Mouse (Mus musculus) spleen, adult 2 months (tissue): ENCODE data around the gene Izumo1. TPM values are rescaled to one million over a fixed set of nuclear protein-coding genes. Genes with fewer than 3 reads are reported as not detected.
A peak's percentile ranks its signal among the peaks of the same experiment; 100 is the strongest.

Experiments
- DNase-seq, 2 experiments: peaks; one replicate each; pipeline versions ENCODE4 v3.0.0 to v3.0.0-alpha.2; 2012 to 2021; ENCODE audit warnings: low spot score in 2 of 2, low read depth in 1 of 2
- H3K27ac ChIP-seq: fragments of 200-500 bp; 2 replicates; pipeline ENCODE4 v1.5.1; 2012; ENCODE audit warnings: low read length, inconsistent platforms; ENCODE audit not compliant: insufficient read depth
- H3K27me3 ChIP-seq: fragments of 200-500 bp; 2 replicates; pipeline ENCODE4 v1.6.1; 2012; ENCODE audit warnings: mild to moderate bottlenecking, moderate library complexity, low read length, inconsistent platforms; ENCODE audit not compliant: control insufficient read depth, insufficient read depth
- H3K36me3 ChIP-seq: fragments of 200-500 bp; 2 replicates; pipeline ENCODE4 v1.6.1; 2012; ENCODE audit warnings: mild to moderate bottlenecking, low read length, inconsistent platforms; ENCODE audit not compliant: control insufficient read depth, insufficient read depth
- H3K4me1 ChIP-seq: fragments of 200-500 bp; 2 replicates; pipeline ENCODE4 v1.6.1; 2011; ENCODE audit warnings: inconsistent platforms; ENCODE audit not compliant: control insufficient read depth, insufficient read depth, insufficient read length
- H3K4me3 ChIP-seq: fragments of 200-500 bp; 2 replicates; pipeline ENCODE4 v1.5.1; 2011; ENCODE audit warnings: mild to moderate bottlenecking, inconsistent platforms; ENCODE audit not compliant: insufficient read depth, insufficient read length; ENCODE audit errors: extremely low read depth
- CTCF ChIP-seq: fragments of 200-500 bp; IDR thresholded peaks from 2 replicates; pipeline ENCODE4 v1.5.1; 2011; ENCODE audit warnings: mild to moderate bottlenecking, inconsistent platforms; ENCODE audit not compliant: insufficient read depth, insufficient read length, insufficient replicate concordance; ENCODE audit errors: extremely low read depth
- POLR2A ChIP-seq: fragments of 200-500 bp; IDR thresholded peaks from 2 replicates; pipeline ENCODE4 v1.6.1; 2011; ENCODE audit warnings: low read depth, low read length, inconsistent platforms
- WGBS: fragments of 180-500 bp; shearing (Covaris S2); methylation state at CpG from one replicate; pipeline ENCODE4 v1.1.7; 2018; 5-methylcytosine and 5-hydroxymethylcytosine counted together
- polyA plus RNA-seq: library from polyadenylated mRNA; depleted of rRNA; stranded (reverse); fragments of >200 nt; gene quantifications from 2 replicates; pipeline ENCODE4 v1.2.3, GENCODE M21; 2012

Izumo1 gene
- polyA plus RNA-seq, 1 experiment: 0.63 TPM

GRCm38 (mm10) chr7:45627261-45627660, 5.7 kb downstream of the Izumo1 start, which contains the start of gene Rasip1:
TSS of gene Rasip1 (plus strand) at chr7:45627488.
- peak within 1 kb of the TSS; percentile 58; the same call in 1 of the 2 replicates for H3K4me3 ChIP-seq
- no peak for DNase-seq
- no peaks in the 10 kb centered on the region for H3K27me3 ChIP-seq
- no peaks in the 10 kb centered on the region for H3K36me3 ChIP-seq
- TF ChIP-seq POLR2A (no peak), CTCF (no peak)
- H3K4me1 ChIP-seq: peaks cover 3% of the 10 kb centered on the region; the same call in 1 of the 2 replicates
- WGBS: 65% methylated on average over 9 of the region's 9 CpGs
- H3K27ac ChIP-seq: peak within 1 kb of the TSS; percentile 28

DNA sequence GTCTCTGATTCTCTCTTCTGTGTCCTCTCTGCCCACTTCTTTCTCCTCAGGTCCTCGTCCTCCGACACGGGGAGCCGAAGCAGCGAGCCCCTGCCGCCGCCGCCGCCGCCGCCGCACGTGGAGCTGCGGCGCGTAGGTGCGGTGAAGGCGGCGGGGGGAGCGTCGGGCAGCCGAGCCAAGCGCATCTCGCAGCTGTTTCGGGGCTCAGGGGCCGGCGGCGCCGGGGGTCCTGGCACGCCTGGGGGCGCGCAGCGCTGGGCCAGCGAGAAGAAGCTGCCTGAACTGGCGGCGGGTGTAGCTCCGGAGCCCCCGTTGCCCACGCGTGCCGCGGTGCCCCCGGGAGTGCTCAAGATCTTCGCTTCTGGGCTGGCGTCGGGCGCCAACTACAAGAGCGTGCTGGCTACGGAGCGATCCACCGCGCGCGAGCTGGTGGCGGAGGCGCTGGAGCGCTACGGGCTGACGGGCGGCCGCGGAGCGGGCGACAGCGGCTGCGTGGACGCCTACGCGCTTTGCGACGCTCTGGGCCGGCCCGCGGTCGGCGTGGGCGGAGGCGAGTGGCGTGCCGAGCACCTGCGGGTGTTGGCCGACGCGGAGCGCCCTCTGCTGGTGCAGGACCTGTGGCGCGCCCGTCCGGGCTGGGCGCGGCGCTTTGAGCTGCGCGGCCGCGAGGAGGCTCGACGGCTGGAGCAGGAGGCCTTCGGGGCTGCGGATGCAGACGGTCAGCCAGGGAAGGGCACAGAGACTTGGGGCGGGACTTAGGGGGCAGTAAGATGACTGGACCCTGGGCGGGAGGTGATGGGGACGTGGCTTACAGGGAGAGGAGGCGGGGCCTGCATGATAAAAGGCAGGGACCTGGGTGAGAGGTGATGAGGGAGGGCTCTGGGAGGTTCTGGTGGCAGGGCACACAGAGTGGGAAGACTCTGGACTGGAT, 7.0 kb downstream of the Izumo1 start:
- peak; percentile 79 to 90 for DNase-seq
- Histone ChIP-seq H3K4me3 (peak overlapping the region; percentile 58), H3K27me3 (no peaks in the 10 kb centered on the region), H3K36me3 (no peaks in the 10 kb centered on the region), H3K27ac (peak overlapping the region; percentile 28; the same call in 1 of the 2 replicates), H3K4me1 (peaks cover 3% of the 10 kb centered on the region; the same call in 1 of the 2 replicates)
- 2% methylated on average over 104 of the region's 105 CpGs for WGBS
- TF ChIP-seq POLR2A (no peak), CTCF (peak; percentile 94)

DNA sequence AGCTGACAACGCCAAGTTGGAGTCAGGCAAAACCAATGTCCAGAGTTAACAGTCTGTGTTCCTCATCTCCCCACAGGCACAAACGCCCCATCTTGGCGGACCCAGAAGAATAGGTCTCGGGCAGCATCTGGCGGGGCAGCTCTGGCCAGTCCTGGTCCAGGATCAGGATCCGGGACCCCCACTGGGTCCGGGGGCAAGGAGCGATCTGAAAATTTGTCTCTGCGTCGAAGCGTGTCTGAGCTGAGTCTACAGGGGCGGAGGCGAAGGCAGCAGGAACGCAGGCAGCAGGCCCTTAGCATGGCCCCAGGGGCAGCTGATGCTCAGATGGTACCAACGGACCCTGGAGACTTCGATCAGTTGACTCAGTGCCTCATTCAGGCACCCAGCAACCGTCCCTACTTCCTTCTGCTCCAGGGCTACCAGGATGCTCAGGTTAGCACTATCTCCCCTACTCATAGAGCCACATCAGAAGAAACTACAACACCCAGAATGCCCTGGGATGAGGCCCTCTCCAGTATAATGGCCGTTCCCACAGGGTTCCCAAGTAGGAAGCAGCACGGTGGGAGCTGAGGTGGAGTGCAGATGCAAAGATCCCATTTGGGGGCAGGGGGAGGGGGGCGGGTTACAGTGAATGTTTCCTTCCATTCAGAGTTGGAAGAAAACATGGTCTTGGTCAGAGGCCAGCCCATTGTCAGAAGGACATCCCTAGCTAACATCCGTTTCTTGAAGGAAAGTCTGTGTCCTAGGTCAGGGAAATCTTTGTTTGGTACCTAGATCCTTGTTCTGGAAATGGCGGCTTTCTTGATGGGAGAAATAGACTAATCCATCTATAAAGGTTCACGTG, 8.7 kb downstream of the Izumo1 start:
- H3K36me3 ChIP-seq: no peaks in the 10 kb centered on the region
- no peak overlapping the region for H3K4me3 ChIP-seq
- H3K27ac ChIP-seq: no peak overlapping the region
- H3K27me3 ChIP-seq: no peaks in the 10 kb centered on the region
- H3K4me1 ChIP-seq: peaks cover 6% of the 10 kb centered on the region
- no peak for TF ChIP-seq CTCF
- no peak for TF ChIP-seq POLR2A
- DNase-seq: no peak
- 92% methylated on average over 23 of the region's 23 CpGs for WGBS

DNA sequence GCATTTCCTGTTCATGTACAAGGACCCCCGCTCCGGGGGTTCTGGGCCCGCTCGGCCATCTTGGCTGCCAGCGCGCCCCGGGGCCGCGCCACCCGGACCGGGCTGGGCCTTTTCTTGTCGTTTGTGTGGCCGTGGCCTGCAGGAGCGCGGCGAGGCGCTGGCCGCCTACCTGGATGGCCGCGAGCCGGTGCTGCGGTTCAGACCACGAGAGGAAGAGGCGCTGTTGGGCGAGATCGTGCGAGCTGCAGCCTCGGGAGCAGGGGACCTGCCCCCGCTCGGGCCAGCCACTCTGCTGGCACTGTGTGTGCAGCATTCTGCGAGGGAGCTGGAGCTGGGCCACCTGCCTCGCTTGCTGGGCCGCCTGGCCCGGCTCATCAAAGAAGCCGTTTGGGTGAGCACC, 10.9 kb downstream of the Izumo1 start:
- Histone ChIP-seq H3K27me3 (no peaks in the 10 kb centered on the region), H3K4me1 (peaks cover 6% of the 10 kb centered on the region), H3K36me3 (no peaks in the 10 kb centered on the region), H3K4me3 (no peak overlapping the region), H3K27ac (no peak overlapping the region)
- 78% methylated on average over 35 of the region's 35 CpGs for WGBS
- no peak for DNase-seq
- no peak for TF ChIP-seq CTCF
- TF ChIP-seq POLR2A: no peak

DNA sequence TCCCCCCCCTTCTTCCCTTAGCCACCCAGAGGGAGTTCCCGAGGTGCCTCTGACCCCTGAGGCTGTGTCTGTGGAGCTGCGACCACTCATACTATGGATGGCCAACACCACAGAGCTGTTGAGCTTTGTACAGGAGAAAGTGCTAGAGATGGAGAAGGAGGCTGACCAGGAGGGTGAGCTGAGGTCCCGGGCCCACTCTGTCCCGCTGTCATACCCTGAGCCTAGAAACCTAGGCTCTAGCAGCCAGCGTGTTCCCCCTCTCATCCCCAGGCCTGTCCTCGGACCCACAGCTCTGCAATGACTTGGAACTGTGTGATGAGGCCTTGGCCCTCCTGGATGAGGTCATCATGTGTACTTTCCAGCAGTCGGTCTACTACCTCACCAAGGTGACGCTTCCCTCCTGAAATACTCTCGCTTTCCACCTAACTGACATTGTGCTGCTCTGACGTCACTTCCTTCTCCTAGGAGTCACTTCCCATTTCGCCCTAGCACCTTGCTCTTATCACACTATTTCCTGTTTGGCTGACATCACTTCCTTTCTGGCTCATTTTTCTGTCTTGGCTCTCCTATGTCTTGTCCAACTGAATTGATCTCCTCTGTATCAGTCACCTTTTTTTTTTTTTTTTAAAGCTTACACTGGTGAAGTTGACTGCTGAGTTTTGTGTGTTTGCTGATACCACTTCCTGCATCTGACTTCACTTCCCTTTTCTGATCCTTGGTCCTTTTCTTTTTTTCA, 13.5 kb downstream of the Izumo1 start:
- Histone ChIP-seq H3K4me1 (peaks cover 4% of the 10 kb centered on the region; the same call in 1 of the 2 replicates), H3K36me3 (no peaks in the 10 kb centered on the region), H3K27ac (peak overlapping the region; percentile 17), H3K27me3 (no peaks in the 10 kb centered on the region), H3K4me3 (no peak overlapping the region)
- no peak for TF ChIP-seq POLR2A
- TF ChIP-seq CTCF: no peak
- WGBS: 53% methylated on average over 11 of the region's 11 CpGs
- peak in 1 of 2 experiments; percentile 68 for DNase-seq

DNA sequence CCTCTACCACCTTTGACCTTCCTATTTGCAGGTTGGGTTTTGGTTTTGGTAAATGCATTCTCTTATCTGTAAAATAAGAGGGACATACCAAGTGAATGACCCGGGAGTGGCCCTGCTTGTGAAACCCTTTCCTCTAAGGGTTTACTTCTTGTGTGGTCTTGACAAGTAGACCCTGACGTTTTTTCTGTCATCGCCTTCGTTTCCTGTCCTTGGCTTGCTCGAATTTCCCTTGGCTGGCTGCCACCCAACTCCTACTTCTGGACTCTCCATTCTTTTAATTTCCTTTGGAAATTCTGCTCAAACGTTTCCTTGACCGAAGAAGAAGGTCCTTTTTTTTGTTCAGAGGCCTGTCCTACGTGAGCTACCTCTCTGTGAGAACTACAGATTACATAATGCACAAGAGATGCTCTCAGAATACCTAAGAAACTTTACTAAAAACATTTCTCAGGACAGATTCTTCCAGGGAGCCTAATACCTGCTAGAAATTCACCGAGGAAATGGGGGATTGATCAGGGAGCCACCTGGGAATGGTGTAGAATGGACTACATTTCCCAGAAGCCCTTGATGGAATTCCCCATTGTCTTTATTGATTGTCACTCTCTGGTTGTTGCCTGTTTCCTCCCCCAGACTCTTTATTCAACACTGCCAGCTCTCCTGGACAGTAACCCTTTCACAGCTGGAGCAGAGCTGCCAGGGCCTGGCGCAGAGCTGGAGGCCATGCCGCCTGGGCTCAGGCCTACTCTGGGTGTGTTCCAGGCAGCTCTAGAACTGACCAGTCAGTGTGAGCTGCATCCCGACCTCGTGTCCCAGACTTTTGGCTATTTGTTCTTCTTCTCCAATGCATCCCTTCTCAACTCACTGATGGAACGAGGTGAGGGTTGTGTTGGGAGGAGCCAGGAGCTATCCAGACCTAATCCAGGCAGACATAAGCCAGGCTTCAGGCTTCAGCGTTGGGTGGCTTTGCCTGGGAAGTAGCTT, 14.4 kb downstream of the Izumo1 start:
- no peak for DNase-seq
- H3K4me1 ChIP-seq: peaks cover 4% of the 10 kb centered on the region; the same call in 1 of the 2 replicates
- TF ChIP-seq CTCF (no peak), POLR2A (no peak)
- H3K27ac ChIP-seq: no peak overlapping the region
- no peaks in the 10 kb centered on the region for H3K27me3 ChIP-seq
- whole genome bisulfite sequencing: 64% methylated on average over 15 of the region's 15 CpGs
- H3K4me3 ChIP-seq: no peak overlapping the region
- no peaks in the 10 kb centered on the region for H3K36me3 ChIP-seq
